Mouse (Mus musculus) testis, adult 2 months (tissue): Measurements from ENCODE around the gene Sertad2. TPM values are rescaled to one million over a fixed set of nuclear protein-coding genes. Genes with fewer than 3 reads are reported as not detected.

Source experiments
- H3K27ac ChIP-seq: fragments of 200-500 bp; 2 replicates; pipeline ENCODE4 v1.5.1; 2012; ENCODE audit warnings: low read depth, low read length; ENCODE audit not compliant: control insufficient read depth, insufficient read depth
- H3K27me3 ChIP-seq: fragments of 200-500 bp; 2 replicates; pipeline ENCODE4 v1.6.1; 2012; ENCODE audit warnings: mild to moderate bottlenecking, low read length, moderate library complexity; ENCODE audit not compliant: control insufficient read depth, insufficient read depth
- H3K36me3 ChIP-seq: fragments of 200-500 bp; 2 replicates; pipeline ENCODE4 v1.6.1; 2012; ENCODE audit warnings: mild to moderate bottlenecking, low read length; ENCODE audit not compliant: control insufficient read depth, insufficient read depth
- H3K4me1 ChIP-seq: fragments of 200-500 bp; 2 replicates; pipeline ENCODE4 v1.6.1; 2012; ENCODE audit warnings: low read length; ENCODE audit not compliant: control insufficient read depth, insufficient read depth
- H3K4me3 ChIP-seq: fragments of 200-500 bp; 2 replicates; pipeline ENCODE4 v1.5.1; 2012; ENCODE audit warnings: low read depth, mild to moderate bottlenecking, low read length, moderate library complexity, mixed read lengths; ENCODE audit not compliant: control insufficient read depth
- CTCF ChIP-seq: fragments of 200-500 bp; IDR thresholded peaks from 2 replicates; pipeline ENCODE4 v1.5.1; 2012; ENCODE audit warnings: low read depth, mild to moderate bottlenecking, inconsistent platforms, low read length, moderate library complexity; ENCODE audit not compliant: control insufficient read depth, insufficient read depth, insufficient replicate concordance
- POLR2A ChIP-seq: fragments of 200-500 bp; IDR thresholded peaks from 2 replicates; pipeline ENCODE4 v1.6.1; 2012; ENCODE audit warnings: low read depth, mild to moderate bottlenecking, inconsistent platforms, low read length, moderate library complexity; ENCODE audit not compliant: control insufficient read depth
- polyA plus RNA-seq: library from polyadenylated mRNA; depleted of rRNA; stranded (reverse); fragments of >200 nt; gene quantifications from 2 replicates; pipeline ENCODE4 v1.2.3, GENCODE M21; 2012

The Sertad2 gene
- polyA plus RNA-seq, 1 experiment = 148 TPM

GRCm38 (mm10) chr11:20559951-20560642 lies 17.0 kb downstream of the Sertad2 start:
- Histone ChIP-seq H3K4me1 (no peaks in the 10 kb centered on the region), H3K4me3 (no peak overlapping the region), H3K27ac (no peak overlapping the region), H3K27me3 (no peaks in the 10 kb centered on the region), H3K36me3 (no peaks in the 10 kb centered on the region)
- TF ChIP-seq CTCF (no peak), POLR2A (no peak)

GRCm38 (mm10) chr11:20561323-20562002 lies 18.4 kb downstream of the Sertad2 start:
- H3K27ac ChIP-seq = no peak overlapping the region
- H3K36me3 ChIP-seq = no peaks in the 10 kb centered on the region
- TF ChIP-seq POLR2A (no peak), CTCF (no peak)
- H3K4me3 ChIP-seq = no peak overlapping the region
- H3K4me1 ChIP-seq = no peaks in the 10 kb centered on the region
- H3K27me3 ChIP-seq = no peaks in the 10 kb centered on the region

GRCm38 (mm10) chr11:20565057-20565456 lies 22.0 kb downstream of the Sertad2 start:
- TF ChIP-seq CTCF (no peak), POLR2A (no peak)
- no peaks in the 10 kb centered on the region for H3K27me3 ChIP-seq
- H3K4me1 ChIP-seq = no peaks in the 10 kb centered on the region
- H3K4me3 ChIP-seq = no peak overlapping the region
- no peaks in the 10 kb centered on the region for H3K36me3 ChIP-seq
- no peak overlapping the region for H3K27ac ChIP-seq

- TF ChIP-seq CTCF = no peak
- no peak for TF ChIP-seq POLR2A
- Histone ChIP-seq H3K27ac (no peak overlapping the region), H3K4me1 (no peaks in the 10 kb centered on the region), H3K27me3 (no peaks in the 10 kb centered on the region), H3K36me3 (no peaks in the 10 kb centered on the region), H3K4me3 (no peak overlapping the region)
Measured at GRCm38 (mm10) chr11:20571702-20572413, 28.8 kb downstream of the Sertad2 start.

GRCm38 (mm10) chr11:20576046-20576635 lies 33.1 kb downstream of the Sertad2 start:
- no peak for TF ChIP-seq POLR2A
- no peak for TF ChIP-seq CTCF
- H3K4me3 ChIP-seq = no peak overlapping the region
- no peaks in the 10 kb centered on the region for H3K36me3 ChIP-seq
- H3K27me3 ChIP-seq = no peaks in the 10 kb centered on the region
- no peaks in the 10 kb centered on the region for H3K4me1 ChIP-seq
- no peak overlapping the region for H3K27ac ChIP-seq

DNA sequence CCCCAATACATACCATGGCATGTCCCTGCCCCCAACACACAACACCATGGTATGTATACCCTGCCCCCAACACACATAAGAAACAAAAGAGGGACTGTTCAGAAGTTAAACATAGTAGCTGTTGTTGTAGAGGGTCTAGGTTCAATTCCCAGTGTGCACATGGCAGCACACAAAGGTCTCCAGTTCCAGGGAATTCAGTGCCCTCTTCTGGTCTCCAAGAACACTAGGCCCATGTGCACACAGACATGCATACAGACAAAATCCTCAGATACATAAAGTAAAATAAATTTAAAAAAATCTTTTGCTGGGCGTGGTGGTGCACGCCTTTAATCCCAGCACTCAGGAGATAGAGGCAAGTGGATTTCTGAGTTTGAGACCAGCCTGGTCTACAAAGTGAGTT lies 39.7 kb downstream of the Sertad2 start:
- H3K4me3 ChIP-seq = no peak overlapping the region
- no peaks in the 10 kb centered on the region for H3K4me1 ChIP-seq
- H3K27me3 ChIP-seq = no peaks in the 10 kb centered on the region
- H3K27ac ChIP-seq = no peak overlapping the region
- H3K36me3 ChIP-seq = no peaks in the 10 kb centered on the region
- TF ChIP-seq POLR2A = no peak
- no peak for TF ChIP-seq CTCF

GRCm38 (mm10) chr11:20585297-20585696 lies 42.2 kb downstream of the Sertad2 start:
- no peak overlapping the region for H3K4me3 ChIP-seq
- no peak for TF ChIP-seq CTCF
- TF ChIP-seq POLR2A = no peak
- no peaks in the 10 kb centered on the region for H3K4me1 ChIP-seq
- H3K27ac ChIP-seq = no peak overlapping the region
- no peaks in the 10 kb centered on the region for H3K36me3 ChIP-seq
- no peaks in the 10 kb centered on the region for H3K27me3 ChIP-seq
